Mouse (Mus musculus) small intestine, adult 2 months (tissue): ENCODE data around the gene 2510002D24Rik. TPM values are rescaled to one million over a fixed set of nuclear protein-coding genes. Genes with fewer than 3 reads are reported as not detected.
"Not testable (repeated sequence)": the region's sequence is repeated elsewhere in the genome, so short reads cannot be mapped to it uniquely, and the experiment has no call there.

Source experiments
- H3K27ac ChIP-seq: fragments of 200-500 bp; 2 replicates; pipeline ENCODE4 v1.5.1; 2012; ENCODE audit warnings: low read depth, low read length, control low read depth, inconsistent platforms; ENCODE audit not compliant: insufficient read depth
- H3K27me3 ChIP-seq: fragments of 200-500 bp; 2 replicates; pipeline ENCODE4 v1.6.1; 2012; ENCODE audit warnings: mild to moderate bottlenecking, moderate library complexity, low read length, inconsistent platforms; ENCODE audit not compliant: control insufficient read depth, insufficient read depth
- H3K36me3 ChIP-seq: fragments of 200-500 bp; 2 replicates; pipeline ENCODE4 v1.6.1; 2012; ENCODE audit warnings: mild to moderate bottlenecking, low read length, control low read depth, inconsistent platforms; ENCODE audit not compliant: control insufficient read depth, insufficient read depth
- H3K4me1 ChIP-seq: fragments of 200-500 bp; 2 replicates; pipeline ENCODE4 v1.6.1; 2012; ENCODE audit warnings: low read length, inconsistent platforms, mixed read lengths; ENCODE audit not compliant: control insufficient read depth, insufficient read depth, insufficient read length
- H3K4me3 ChIP-seq: fragments of 200-500 bp; 2 replicates; pipeline ENCODE4 v1.5.1; 2012; ENCODE audit warnings: low read depth, mild to moderate bottlenecking, control low read depth, inconsistent platforms, low read length, moderate library complexity
- CTCF ChIP-seq: fragments of 200-500 bp; IDR thresholded peaks from 2 replicates; pipeline ENCODE4 v1.5.1; 2012; ENCODE audit warnings: low read depth, mild to moderate bottlenecking, control low read depth, inconsistent platforms, low read length, moderate library complexity, mixed read lengths; ENCODE audit not compliant: insufficient replicate concordance, insufficient read length; ENCODE audit errors: extremely low read depth
- POLR2A ChIP-seq: fragments of 200-500 bp; IDR thresholded peaks from 2 replicates; pipeline ENCODE4 v1.6.1; 2012; ENCODE audit warnings: low read depth, mild to moderate bottlenecking, control low read depth, inconsistent platforms, low read length, moderate library complexity
- WGBS: fragments of 180-500 bp; shearing (Covaris S2); methylation state at CpG from one replicate; pipeline ENCODE4 v1.1.7; 2018; 5-methylcytosine and 5-hydroxymethylcytosine counted together
- polyA plus RNA-seq: library from polyadenylated mRNA; depleted of rRNA; stranded (reverse); fragments of >200 nt; gene quantifications from 2 replicates; pipeline ENCODE4 v1.2.3, GENCODE M21; 2012

2510002D24Rik gene
- polyA plus RNA-seq, 1 experiment: 49.8 TPM

- 75% methylated on average over 4 of the region's 4 CpGs for WGBS
- TF ChIP-seq POLR2A (no peak), CTCF (no peak)
- Histone ChIP-seq H3K27me3 (no peaks in the 10 kb centered on the region), H3K27ac (no peak overlapping the region), H3K4me3 (no peak overlapping the region), H3K4me1 (no peaks in the 10 kb centered on the region), H3K36me3 (peaks cover 77% of the 10 kb centered on the region)
Observed at GRCm38 (mm10) chr16:18822925-18823324, 13.5 kb upstream of the 2510002D24Rik start.

- Histone ChIP-seq H3K36me3 (peaks cover 66% of the 10 kb centered on the region), H3K27ac (no peak overlapping the region)
- WGBS: 89% methylated on average over 3 of the region's 3 CpGs
Observed at GRCm38 (mm10) chr16:18828630-18829029, 7.7 kb upstream of the 2510002D24Rik start.

GRCm38 (mm10) chr16:18829102-18829501, 7.3 kb upstream of the 2510002D24Rik start:
- Histone ChIP-seq H3K36me3 (peaks cover 68% of the 10 kb centered on the region), H3K27me3 (no peaks in the 10 kb centered on the region), H3K4me3 (no peak overlapping the region), H3K27ac (no peak overlapping the region), H3K4me1 (no peaks in the 10 kb centered on the region)
- 87% methylated on average over 6 of the region's 6 CpGs for WGBS
- TF ChIP-seq POLR2A: no peak
- no peak for TF ChIP-seq CTCF

More at GRCm38 (mm10) chr16:18828630-18829029, 7.7 kb upstream of the 2510002D24Rik start:
- TF ChIP-seq POLR2A (no peak), CTCF (no peak)
- H3K4me1 ChIP-seq: no peaks in the 10 kb centered on the region
- no peaks in the 10 kb centered on the region for H3K27me3 ChIP-seq
- H3K4me3 ChIP-seq: no peak overlapping the region

GRCm38 (mm10) chr16:18833486-18833885, 2.9 kb upstream of the 2510002D24Rik start:
- Histone ChIP-seq H3K27ac (no peak overlapping the region), H3K4me3 (no peak overlapping the region), H3K36me3 (peaks cover 39% of the 10 kb centered on the region), H3K4me1 (peaks cover 3% of the 10 kb centered on the region; the same call in 1 of the 2 replicates), H3K27me3 (no peaks in the 10 kb centered on the region)
- WGBS: 84% methylated on average over 2 of the region's 2 CpGs
- TF ChIP-seq POLR2A (no peak), CTCF (no peak)

- WGBS: 13% methylated on average over 3 of the region's 3 CpGs
- Histone ChIP-seq H3K4me1 (peaks cover 3% of the 10 kb centered on the region; the same call in 1 of the 2 replicates), H3K27ac (no peak overlapping the region), H3K27me3 (no peaks in the 10 kb centered on the region), H3K36me3 (peaks cover 23% of the 10 kb centered on the region), H3K4me3 (no peak overlapping the region)
- TF ChIP-seq POLR2A (no peak), CTCF (no peak)
Observed at GRCm38 (mm10) chr16:18836073-18836467, 308 bp upstream of the 2510002D24Rik start.

GRCm38 (mm10) chr16:18838346-18838745, 2.0 kb downstream of the 2510002D24Rik start:
- H3K4me1 ChIP-seq: peaks cover 3% of the 10 kb centered on the region; the same call in 1 of the 2 replicates
- H3K4me3 ChIP-seq: no peak overlapping the region
- H3K27ac ChIP-seq: no peak overlapping the region
- H3K27me3 ChIP-seq: no peaks in the 10 kb centered on the region
- peaks cover 12% of the 10 kb centered on the region for H3K36me3 ChIP-seq
- no peak for TF ChIP-seq POLR2A
- no peak for TF ChIP-seq CTCF
- WGBS: 75% methylated on average over 4 of the region's 4 CpGs

DNA sequence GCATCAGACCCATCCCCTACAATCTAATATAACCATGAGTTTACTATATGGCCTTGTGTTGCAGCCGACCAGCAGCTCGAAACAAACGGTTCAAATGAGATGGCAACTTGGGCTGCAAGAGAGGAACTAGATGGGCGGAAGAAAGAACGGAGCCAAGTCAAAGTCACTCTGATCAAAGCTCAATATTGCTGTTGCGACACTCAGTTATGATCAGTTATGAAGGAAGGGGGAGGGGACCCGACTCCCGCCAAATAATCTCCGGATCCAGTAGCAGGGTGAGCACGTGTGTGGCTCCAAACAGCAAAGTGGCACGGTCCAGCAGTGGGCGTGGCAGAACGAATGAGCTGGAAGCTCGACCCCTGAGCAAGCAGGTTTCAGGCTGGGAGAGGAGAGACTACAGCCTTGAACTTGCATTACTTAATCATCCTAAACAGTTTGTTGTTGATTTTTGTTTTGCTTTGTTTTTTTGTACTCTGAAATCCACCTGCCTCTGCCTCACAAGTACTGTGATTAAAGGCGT, 10.0 kb downstream of the 2510002D24Rik start:
- Histone ChIP-seq H3K36me3 (no peaks in the 10 kb centered on the region), H3K4me1 (no peaks in the 10 kb centered on the region), H3K27me3 (no peaks in the 10 kb centered on the region), H3K27ac (no peak overlapping the region), H3K4me3 (no peak overlapping the region)
- 76% methylated on average over 15 of the region's 15 CpGs for WGBS
- TF ChIP-seq CTCF (no peak), POLR2A (no peak)

DNA sequence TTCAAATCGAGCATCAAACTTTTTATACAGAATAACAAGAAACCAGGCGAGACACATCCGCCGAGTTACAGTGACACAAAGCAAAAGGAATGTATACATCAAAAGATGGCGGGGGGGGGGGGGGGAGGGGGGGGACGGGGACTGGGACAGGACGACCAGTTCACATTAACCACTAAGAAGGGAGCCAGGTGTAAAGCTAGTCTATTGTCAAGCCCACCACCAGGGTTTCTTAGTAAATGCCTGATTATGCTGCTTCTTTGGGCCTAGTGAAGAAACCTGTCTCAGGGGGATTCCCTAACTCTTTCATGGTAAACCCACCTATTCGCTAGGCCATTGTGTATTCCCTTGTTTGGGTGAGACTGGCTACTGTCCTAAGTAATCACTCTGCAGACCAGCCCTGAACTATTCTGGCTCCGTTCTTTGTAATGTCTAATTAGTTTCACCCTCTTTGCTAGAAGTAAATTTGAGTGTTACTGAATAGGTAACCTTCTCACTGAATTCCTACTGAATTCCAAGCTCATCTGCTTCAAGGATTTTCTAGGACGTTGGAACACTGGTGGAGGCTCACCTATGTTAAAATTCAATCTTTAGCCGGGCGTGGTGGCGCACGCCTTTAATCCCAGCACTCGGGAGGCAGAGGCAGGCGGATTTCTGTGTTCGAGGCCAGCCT, 13.3 kb downstream of the 2510002D24Rik start:
- H3K27ac ChIP-seq, H3K36me3 ChIP-seq, H3K27me3 ChIP-seq, H3K4me1 ChIP-seq, H3K4me3 ChIP-seq: not testable (repeated sequence)
- 88% methylated on average over 15 of the region's 17 CpGs for WGBS
